Mouse (Mus musculus): ENCODE results near the gene Bcor. TPM values are rescaled to one million over a fixed set of nuclear protein-coding genes. Genes with fewer than 3 reads are reported as not detected.

Gene Bcor
- total and polyA plus RNA-seq, 2 experiments, result 2.8 to 5.6 TPM

DNA sequence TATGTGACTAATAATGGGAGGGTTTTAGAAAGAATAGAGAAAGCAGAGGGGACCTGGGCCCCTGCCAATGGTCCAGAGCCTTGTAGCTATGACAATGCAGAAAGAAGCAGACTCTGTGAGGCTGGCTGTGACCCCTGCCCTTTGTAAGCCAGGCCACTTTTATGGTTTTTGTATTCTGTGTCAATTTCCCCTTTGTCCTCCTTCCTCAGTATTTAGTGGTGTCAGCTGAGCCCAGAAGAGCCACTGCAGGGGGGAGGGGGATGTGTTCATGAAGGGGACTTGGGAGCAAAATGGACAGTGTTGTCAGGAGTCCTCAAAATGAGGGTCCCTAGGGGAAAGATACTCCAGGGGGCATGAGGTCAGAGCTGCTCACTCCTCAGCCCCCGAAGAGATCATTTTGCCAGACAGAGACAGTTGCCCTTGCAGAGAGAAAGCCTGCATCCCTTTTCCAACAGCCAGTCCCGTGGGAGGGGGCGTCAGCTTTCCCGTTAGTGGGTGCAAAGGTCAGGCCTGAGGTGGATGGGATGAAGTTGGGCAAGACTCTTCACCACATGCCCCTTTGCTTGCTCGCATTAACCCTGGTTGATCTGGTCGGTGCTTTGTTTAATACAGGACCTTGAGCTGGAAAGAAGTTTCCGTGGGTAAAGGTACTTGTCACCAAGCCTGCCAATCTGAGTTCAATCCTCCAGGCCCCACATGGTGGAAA, 171.8 kb downstream of the Bcor start:
- DNase-seq (ENCODE audit: extremely low read depth, low read depth, low spot score), result no peak
- H3K79me2 ChIP-seq (ENCODE audit: control insufficient read depth, insufficient read depth, low read length), result no peaks in the 10 kb centered on the region
- no peaks in the 10 kb centered on the region for H3K4me1 ChIP-seq (ENCODE audit: control insufficient read depth, insufficient read depth, low read length)
- no peak overlapping the region for H3K27ac ChIP-seq (replicated peaks; ENCODE audit: insufficient read depth, low read depth, low read length)
- 43% methylated on average over 7 of the region's 7 CpGs for WGBS
- no peak overlapping the region for H3K4me3 ChIP-seq (ENCODE audit: insufficient read depth, low read depth, low read length)
- no peak overlapping the region for H3K9ac ChIP-seq (ENCODE audit: low read depth, low read length)
- no peaks in the 10 kb centered on the region for H3K36me3 ChIP-seq (ENCODE audit: control insufficient read depth, insufficient read depth, low read length)
- TF ChIP-seq CTCF (IDR thresholded peaks at IDR 0.05; ENCODE audit: low read depth, low read length) (no peak), POLR2A (IDR thresholded peaks at IDR 0.05; ENCODE audit: extremely low read depth, insufficient read depth, low read length) (no peak)
- H3K27me3 ChIP-seq (ENCODE audit: control insufficient read depth, insufficient read depth, low read length), result no peaks in the 10 kb centered on the region

- no peaks in the 10 kb centered on the region for H3K79me2 ChIP-seq (ENCODE audit: control insufficient read depth, insufficient read depth, low read length)
- no peak for TF ChIP-seq CTCF (IDR thresholded peaks at IDR 0.05; ENCODE audit: low read depth, low read length)
- TF ChIP-seq POLR2A (IDR thresholded peaks at IDR 0.05; ENCODE audit: extremely low read depth, insufficient read depth, low read length), result no peak
- whole genome bisulfite sequencing, result 91% methylated on average over 7 of the region's 7 CpGs
- H3K4me1 ChIP-seq (ENCODE audit: control insufficient read depth, insufficient read depth, low read length), result no peaks in the 10 kb centered on the region
- no peak overlapping the region for H3K4me3 ChIP-seq (ENCODE audit: insufficient read depth, low read depth, low read length)
- no peaks in the 10 kb centered on the region for H3K27me3 ChIP-seq (ENCODE audit: control insufficient read depth, insufficient read depth, low read length)
- DNase-seq (ENCODE audit: extremely low read depth, low read depth, low spot score), result no peak
- H3K36me3 ChIP-seq (ENCODE audit: control insufficient read depth, insufficient read depth, low read length), result no peaks in the 10 kb centered on the region
- H3K27ac ChIP-seq (replicated peaks; ENCODE audit: insufficient read depth, low read depth, low read length), result no peak overlapping the region
- H3K9ac ChIP-seq (ENCODE audit: low read depth, low read length), result no peak overlapping the region
Observed at GRCm38 (mm10) chrX:11987602-11988001, 172.6 kb downstream of the Bcor start.

Data from liver, adult 2 months (tissue).